ENCODE assay signal across 25 mouse cellular contexts in genomic region chr9:56126453-56127173, GRCm38 (mm10). TPM values are rescaled to one million over a fixed set of nuclear protein-coding genes. Genes with fewer than 3 reads are reported as not detected.
DNase-seq lines count a peak whose midpoint lies in the region; ATAC-seq and TF ChIP-seq lines count a peak whose summit lies in the region.
"Had no signal": no experiment of that assay in that cellular context is flagged by ENCODE, and none has a peak within 500 bp of the region (broad histone marks: within the 10 kb centered on the region; RNA-seq: fewer than 3 reads in every experiment).

No protein-coding gene starts in this region.

- no peaks in the 10 kb centered on the region for H3K79me2 ChIP-seq in myocyte (ENCODE audit: control insufficient read depth, insufficient read depth)

- no peak for DNase-seq in forebrain, embryonic 10.5 days (ENCODE audit: extremely low spot score, low spot score)
- DNase-seq in cerebellum, adult 11-12 months, result peak; percentile 65
- DNase-seq in cerebellum, adult 9-11 months, result peak; percentile 67
- no peak for DNase-seq in layer of hippocampus, postnatal 25 days (ENCODE audit: extremely low spot score in 1 of 2, low spot score in 1 of 2)
- DNase-seq: adrenal gland, postnatal 36 days; embryo, embryonic 11 days; gastrocnemius, adult 2 months; kidney, adult 8-10 months; kidney, postnatal 4 days; liver; lung, adult 2 months; lung, postnatal 10 days; right cerebral cortex, postnatal 25 days had no signal

- TF ChIP-seq POLR2A in myocyte (IDR thresholded peaks at IDR 0.05; ENCODE audit: insufficient read length, low read depth), result no peak

- no peak overlapping the region for H3ac ChIP-seq in myocyte (ENCODE audit: control insufficient read depth, insufficient read length)

- peaks cover 12% of the 10 kb centered on the region for H3K4me1 ChIP-seq in forebrain, embryonic 12.5 days
- H3K4me1 ChIP-seq in forebrain, embryonic 10.5 days, result peaks cover 13% of the 10 kb centered on the region
- 0 out of 2 replicates have a peak, but pooled peaks cover 6% of the 10 kb centered on the region for H3K4me1 ChIP-seq in midbrain, embryonic 15.5 days
- H3K4me1 ChIP-seq: embryonic facial prominence, embryonic 12.5 days had no signal

- no peak overlapping the region for H3K9ac ChIP-seq in forebrain, embryonic 12.5 days
- no peak overlapping the region for H3K9ac ChIP-seq in midbrain, embryonic 15.5 days
- H3K9ac ChIP-seq: embryonic facial prominence, embryonic 12.5 days; heart, embryonic 15.5 days; liver, embryonic 14.5 days; neural tube, embryonic 13.5 days; stomach, embryonic 15.5 days had no signal

- no peaks in the 10 kb centered on the region for H3K27me3 ChIP-seq in forebrain, embryonic 12.5 days
- no peaks in the 10 kb centered on the region for H3K27me3 ChIP-seq in forebrain, embryonic 10.5 days (ENCODE audit: poor library complexity, severe bottlenecking)
- no peaks in the 10 kb centered on the region for H3K27me3 ChIP-seq in myocyte (ENCODE audit: control insufficient read depth, insufficient read depth, insufficient read length)
- no peaks in the 10 kb centered on the region for H3K27me3 ChIP-seq in midbrain, embryonic 15.5 days (replicated peaks)
- H3K27me3 ChIP-seq: embryonic facial prominence, embryonic 12.5 days; heart, embryonic 15.5 days; neural tube, embryonic 13.5 days; Patski; stomach, embryonic 15.5 days had no signal

- H3K4me3 ChIP-seq in forebrain, embryonic 12.5 days (replicated peaks), result no peak overlapping the region
- no peak overlapping the region for H3K4me3 ChIP-seq in forebrain, embryonic 10.5 days
- H3K4me3 ChIP-seq in myocyte, result no peak overlapping the region
- H3K4me3 ChIP-seq in midbrain, embryonic 15.5 days, result no peak overlapping the region
- H3K4me3 ChIP-seq: embryonic facial prominence, embryonic 12.5 days; gastrocnemius, adult 2 months; heart, embryonic 15.5 days; neural tube, embryonic 13.5 days; stomach, embryonic 15.5 days had no signal

- no peaks in the 10 kb centered on the region for H3K9me3 ChIP-seq in forebrain, embryonic 12.5 days
- H3K9me3 ChIP-seq in forebrain, embryonic 10.5 days, result no peaks in the 10 kb centered on the region
- H3K9me3 ChIP-seq in midbrain, embryonic 15.5 days, result no peaks in the 10 kb centered on the region
- H3K9me3 ChIP-seq: embryonic facial prominence, embryonic 12.5 days; heart, embryonic 15.5 days; neural tube, embryonic 13.5 days; stomach, embryonic 15.5 days had no signal

- ATAC-seq in forebrain, embryonic 12.5 days (ENCODE audit: low FRiP score), result no peak
- no peak for ATAC-seq in midbrain, embryonic 15.5 days (replicated peaks)
- ATAC-seq: forebrain, embryonic 16.5 days; intestine, embryonic 16.5 days; Patski had no signal

- peaks cover 49% of the 10 kb centered on the region for H3K36me3 ChIP-seq in forebrain, embryonic 12.5 days (replicated peaks)
- H3K36me3 ChIP-seq in forebrain, embryonic 10.5 days (replicated peaks), result peaks cover 53% of the 10 kb centered on the region
- no peaks in the 10 kb centered on the region for H3K36me3 ChIP-seq in myocyte (ENCODE audit: control insufficient read depth, insufficient read depth)
- no peaks in the 10 kb centered on the region for H3K36me3 ChIP-seq in midbrain, embryonic 15.5 days (replicated peaks)

- 0 out of 2 replicates have a peak overlapping the region, but pooled peaks have one; percentile 19 for H3K27ac ChIP-seq in forebrain, embryonic 12.5 days
- no peak overlapping the region for H3K27ac ChIP-seq in forebrain, embryonic 10.5 days
- H3K27ac ChIP-seq in midbrain, embryonic 15.5 days, result no peak overlapping the region
- H3K27ac ChIP-seq: embryonic facial prominence, embryonic 12.5 days; heart, embryonic 15.5 days; kidney, postnatal 0 days; liver, embryonic 14.5 days; neural tube, embryonic 13.5 days; stomach, embryonic 15.5 days had no signal

- WGBS in forebrain, embryonic 12.5 days, result 90% methylated on average over 16 of the region's 16 CpGs
- WGBS in forebrain, embryonic 10.5 days, result 92% methylated on average over 16 of the region's 16 CpGs
- 88% methylated on average over 16 of the region's 16 CpGs for WGBS in midbrain, embryonic 15.5 days

- H3K4me2 ChIP-seq in forebrain, embryonic 12.5 days, result no peak overlapping the region
- H3K4me2 ChIP-seq in myocyte (ENCODE audit: low read depth), result no peak overlapping the region
- H3K4me2 ChIP-seq in midbrain, embryonic 15.5 days, result no peak overlapping the region
- H3K4me2 ChIP-seq: embryonic facial prominence, embryonic 12.5 days; heart, embryonic 15.5 days; neural tube, embryonic 13.5 days; stomach, embryonic 15.5 days had no signal

TF ChIP-seq in myocyte, 11 proteins besides CTCF, POLR2A, EP300 and RAD21:
- TF ChIP-seq POLR2AphosphoS2 (IDR thresholded peaks at IDR 0.05; ENCODE audit: insufficient read length, low read depth) (peak; percentile 18), REST (IDR thresholded peaks at IDR 0.05; ENCODE audit: insufficient read depth, insufficient read length) (no peak)

RNA-seq across cellular contexts. Expression of gene Pstpip1, which starts 36.9 kb away (rescaled TPM):
- polyA plus RNA-seq in forebrain, embryonic 12.5 days (2016; fragmentation: Nextera tagmentation; extraction: Ambion mirVana), result 0.54 and 0.59 TPM in 2 replicates
- polyA plus RNA-seq in forebrain, embryonic 10.5 days (2016; fragmentation: Nextera tagmentation; extraction: Ambion mirVana), result 0.38 and 0.68 TPM in 2 replicates
- polyA plus RNA-seq in myocyte (2012; fragmentation: generic; extraction: Trizol), result 18.9 TPM
- total RNA-seq in layer of hippocampus, postnatal 25 days (2021), result 1 to 10 TPM; 2.8 to 4.2 TPM
- polyA plus RNA-seq in midbrain, embryonic 15.5 days (2015; fragmentation: Nextera tagmentation; extraction: Ambion mirVana), result 0.58 and 0.73 TPM in 2 replicates

RNA-seq across cellular contexts. Expression of gene Tspan3, which starts 38.7 kb away (rescaled TPM):
- polyA plus RNA-seq in forebrain, embryonic 12.5 days (2016; fragmentation: Nextera tagmentation; extraction: Ambion mirVana), result 472 and 483 TPM in 2 replicates
- 510 and 526 TPM in 2 replicates for polyA plus RNA-seq in forebrain, embryonic 10.5 days (2016; fragmentation: Nextera tagmentation; extraction: Ambion mirVana)
- polyA plus RNA-seq in myocyte (2012; fragmentation: generic; extraction: Trizol), result 135 TPM
- total RNA-seq in layer of hippocampus, postnatal 25 days (2021), result 100 to 1,000 TPM; 350 to 378 TPM
- polyA plus RNA-seq in midbrain, embryonic 15.5 days (2015; fragmentation: Nextera tagmentation; extraction: Ambion mirVana), result 591 and 622 TPM in 2 replicates

Comparison
In these comparisons a context has a peak if more than half of its experiments do, and no peak if none do; other contexts are left out.
1. DNase-seq: peak in cerebellum, adult 11-12 months (single experiment) and cerebellum, adult 9-11 months (single experiment); none in forebrain, embryonic 10.5 days (single experiment) and layer of hippocampus, postnatal 25 days (0 of 2).
2. RNA of gene Pstpip1, which starts 36.9 kb away (polyA plus RNA-seq): 18.9 TPM in myocyte (single experiment); 0.38 to 0.68 TPM in forebrain, embryonic 10.5 days, 0.58 to 0.73 TPM in midbrain, embryonic 15.5 days and 0.54 to 0.59 TPM in forebrain, embryonic 12.5 days; every median in the first group is over 10 times any median in the second.